Mouse (Mus musculus) intestine, embryonic 14.5 days (tissue): Measurements from ENCODE around the gene Setd1a. TPM values are rescaled to one million over a fixed set of nuclear protein-coding genes. Genes with fewer than 3 reads are reported as not detected.
"Not testable (repeated sequence)": the region's sequence is repeated elsewhere in the genome, so short reads cannot be mapped to it uniquely, and the experiment has no call there.

Experiments used
- ATAC-seq: fragments of 200-750 bp; cut with Nextera tagmentation; replicated peaks from 2 replicates; pipeline ENCODE4 v1.8.0; 2017; ENCODE audit warnings: low read depth, moderate number of reproducible peaks, moderate TSS enrichment, moderate library complexity; ENCODE audit not compliant: low FRiP score, low TSS enrichment
- DNase-seq: peaks from one replicate; pipeline ENCODE4 v3.0.0-alpha.2; 2018; ENCODE audit warnings: low spot score
- H3K27ac ChIP-seq: fragments of 300-500 bp; sonication (generic); 2 replicates; pipeline ENCODE4 v1.5.1; 2014; ENCODE audit warnings: low read depth, mild to moderate bottlenecking, control low read depth
- H3K27me3 ChIP-seq: fragments of 300-500 bp; sonication (generic); replicated peaks from 2 replicates; pipeline ENCODE4 v1.6.1; 2014; ENCODE audit warnings: low read length, control low read depth; ENCODE audit not compliant: control insufficient read depth, insufficient read depth
- H3K36me3 ChIP-seq: fragments of 300-500 bp; sonication (generic); 2 replicates; pipeline ENCODE4 v1.6.1; 2014; ENCODE audit warnings: low read length, control low read depth; ENCODE audit not compliant: control insufficient read depth, insufficient read depth
- H3K4me1 ChIP-seq: fragments of 300-500 bp; sonication (generic); replicated peaks from 2 replicates; pipeline ENCODE4 v1.6.1; 2014; ENCODE audit warnings: low read length, control low read depth, mixed read lengths; ENCODE audit not compliant: control insufficient read depth, insufficient read depth
- H3K4me2 ChIP-seq: fragments of 300-500 bp; sonication (generic); 2 replicates; pipeline ENCODE4 v1.6.1; 2014; ENCODE audit warnings: low read length
- H3K4me3 ChIP-seq: fragments of 300-500 bp; sonication (generic); 2 replicates; pipeline ENCODE4 v1.5.1; 2014; ENCODE audit warnings: low read depth, low read length, control low read depth, mixed read lengths
- H3K9ac ChIP-seq: fragments of 300-500 bp; sonication (generic); 2 replicates; pipeline ENCODE4 v1.6.1; 2014; ENCODE audit warnings: mild to moderate bottlenecking, low read length
- H3K9me3 ChIP-seq: fragments of 300-500 bp; sonication (generic); 2 replicates; pipeline ENCODE4 v1.6.1; 2016; ENCODE audit warnings: low read length, control low read depth; ENCODE audit not compliant: control insufficient read depth
- WGBS: fragments of 180-500 bp; shearing (Covaris S2); extraction: QIAGEN DNeasy Blood & Tissue Kit; methylation state at CpG from one replicate; pipeline ENCODE4 v1.1.7; 2014; 5-methylcytosine and 5-hydroxymethylcytosine counted together
- polyA plus RNA-seq: library from polyadenylated mRNA; unstranded; fragments of >200 nt; fragmentation: Nextera tagmentation; extraction: Ambion mirVana; gene quantifications from 2 replicates; pipeline ENCODE4 v1.2.1, GENCODE M21; 2014

Setd1a gene
- polyA plus RNA-seq, 1 experiment from 2014 or later: 25.0 TPM

GRCm38 (mm10) chr7:127823236-127824171, 47.0 kb downstream of the Setd1a start:
- H3K9ac ChIP-seq: peak overlapping the region; percentile 57
- H3K4me2 ChIP-seq: peak overlapping the region; percentile 60
- WGBS: 65% methylated on average over 11 of the region's 11 CpGs
- peaks cover 18% of the 10 kb centered on the region for H3K4me1 ChIP-seq
- H3K9me3 ChIP-seq: no peaks in the 10 kb centered on the region
- no peaks in the 10 kb centered on the region for H3K36me3 ChIP-seq
- peak overlapping the region; percentile 68 for H3K4me3 ChIP-seq
- 0 out of 2 replicates have a peak overlapping the region, but pooled peaks have one; percentile 33 for H3K27ac ChIP-seq
- DNase-seq (no peak), ATAC-seq (peak; percentile 1; the same call in 1 of the 2 replicates)
- no peaks in the 10 kb centered on the region for H3K27me3 ChIP-seq

DNA sequence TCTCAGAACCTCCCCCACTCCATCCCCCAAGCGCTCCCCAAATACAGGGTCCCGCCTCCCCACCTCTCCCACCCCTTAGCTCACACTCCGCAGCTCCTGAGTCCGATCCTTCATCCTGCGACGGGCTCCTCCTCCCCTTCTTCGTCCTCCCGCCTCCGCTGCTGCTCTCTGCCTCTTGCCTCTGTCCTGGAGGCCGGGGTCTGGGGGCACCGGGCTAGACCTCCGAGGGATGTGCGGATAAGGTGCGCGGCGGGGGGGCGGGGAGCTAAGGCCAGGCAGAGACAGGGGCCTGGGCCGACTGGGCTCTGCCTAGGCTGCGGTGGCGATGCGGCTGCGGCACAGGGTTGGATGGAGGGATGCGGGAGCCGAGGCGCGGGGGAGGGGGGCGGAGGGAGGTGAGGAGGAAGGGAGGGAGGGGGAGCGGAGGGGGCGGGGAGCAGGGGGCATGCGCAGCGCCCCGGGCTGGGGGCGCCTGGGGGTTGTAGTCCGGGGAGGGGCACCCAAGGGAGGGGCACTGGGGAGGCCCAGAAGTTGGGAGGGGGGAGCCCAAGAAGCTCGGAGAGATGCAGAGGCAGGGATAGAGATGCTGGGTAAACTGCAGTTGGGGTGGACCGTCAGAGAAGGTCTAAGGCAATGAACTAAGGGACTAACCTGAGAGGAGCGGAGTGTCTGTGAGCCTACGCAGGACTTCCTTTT, 47.9 kb downstream of the Setd1a start, which contains the start of the genes Stx4a and Stx1b:
Gene Stx4a (plus strand): TSS at position 119 of the 696 bp plus-strand sequence.
Gene Stx1b (minus strand): TSS at position 374 of the 696 bp plus-strand sequence.
- peak; percentile 72 for DNase-seq

DNA sequence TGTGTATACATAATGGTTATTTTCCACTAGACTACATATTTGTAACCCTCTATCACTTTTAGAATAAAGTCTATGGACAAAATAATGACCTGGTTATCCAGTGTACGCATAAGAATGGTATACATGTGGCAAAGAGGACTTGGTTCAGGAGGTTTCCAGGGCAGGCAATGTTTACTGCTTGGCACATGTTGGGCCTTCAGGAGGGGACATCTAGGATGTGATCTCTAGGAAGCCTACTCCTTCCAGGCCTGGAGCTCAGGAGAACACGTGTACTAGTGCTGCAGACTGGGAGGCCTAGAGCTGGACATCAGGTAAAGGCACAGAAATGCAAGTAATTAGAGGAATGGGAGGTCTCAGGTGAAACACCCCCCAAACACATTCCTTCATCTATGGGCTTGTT, 59.1 kb downstream of the Setd1a start:
- H3K9ac ChIP-seq: no peak overlapping the region

More for the DNA sequence above, 47.9 kb downstream of the Setd1a start, which contains the start of the genes Stx4a and Stx1b:
- 0 out of 2 replicates have a peak within 1 kb of the TSS, but pooled peaks have one; percentile 33 for H3K27ac ChIP-seq
- H3K4me3 ChIP-seq: peak within 1 kb of the TSS; percentile 68
- H3K9ac ChIP-seq: peak within 1 kb of the TSS; percentile 57
- H3K4me2 ChIP-seq: peak within 1 kb of the TSS; percentile 60
- 5% methylated on average over 35 of the region's 38 CpGs for WGBS
- no peaks in the 10 kb centered on the region for H3K27me3 ChIP-seq
- H3K4me1 ChIP-seq: peaks cover 18% of the 10 kb centered on the region
- H3K9me3 ChIP-seq: no peaks in the 10 kb centered on the region
- H3K36me3 ChIP-seq: no peaks in the 10 kb centered on the region
- peak; percentile 63 for ATAC-seq

DNA sequence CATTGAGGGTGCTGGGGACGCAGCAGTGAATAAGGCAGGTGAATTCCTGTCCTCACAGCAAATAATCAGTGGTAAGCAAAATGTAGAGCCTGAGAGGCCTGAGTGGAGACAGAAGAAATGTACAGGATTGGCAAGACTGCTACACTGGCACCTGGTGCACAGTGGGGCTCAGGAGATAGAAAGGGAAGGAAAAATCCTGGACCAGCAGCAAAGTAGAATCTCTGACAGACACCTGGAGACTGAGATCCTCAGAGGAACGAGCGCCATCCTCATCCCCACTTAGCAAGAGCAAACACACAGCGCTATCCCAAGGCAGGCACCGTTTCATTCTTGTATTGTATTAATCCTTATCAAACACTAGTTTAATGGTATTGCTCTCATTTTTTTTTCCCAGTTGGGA, 61.0 kb downstream of the Setd1a start:
- Histone ChIP-seq H3K27ac (no peak overlapping the region), H3K4me1 (0 out of 2 replicates have a peak, but pooled peaks cover 5% of the 10 kb centered on the region), H3K4me2 (no peak overlapping the region), H3K9ac (no peak overlapping the region), H3K36me3 (no peaks in the 10 kb centered on the region), H3K9me3 (no peaks in the 10 kb centered on the region), H3K4me3 (no peak overlapping the region), H3K27me3 (no peaks in the 10 kb centered on the region)
- no peak for ATAC-seq
- 89% methylated on average over 5 of the region's 5 CpGs for WGBS
- no peak for DNase-seq

More for the DNA sequence above, 59.1 kb downstream of the Setd1a start:
- H3K4me1 ChIP-seq: 0 out of 2 replicates have a peak, but pooled peaks cover under 1% of the 10 kb centered on the region
- H3K36me3 ChIP-seq: no peaks in the 10 kb centered on the region
- no peak overlapping the region for H3K4me2 ChIP-seq
- 84% methylated on average over 2 of the region's 2 CpGs for WGBS
- no peak overlapping the region for H3K27ac ChIP-seq
- H3K9me3 ChIP-seq: no peaks in the 10 kb centered on the region
- ATAC-seq (no peak), DNase-seq (no peak)
- H3K27me3 ChIP-seq: no peaks in the 10 kb centered on the region
- H3K4me3 ChIP-seq: no peak overlapping the region

DNA sequence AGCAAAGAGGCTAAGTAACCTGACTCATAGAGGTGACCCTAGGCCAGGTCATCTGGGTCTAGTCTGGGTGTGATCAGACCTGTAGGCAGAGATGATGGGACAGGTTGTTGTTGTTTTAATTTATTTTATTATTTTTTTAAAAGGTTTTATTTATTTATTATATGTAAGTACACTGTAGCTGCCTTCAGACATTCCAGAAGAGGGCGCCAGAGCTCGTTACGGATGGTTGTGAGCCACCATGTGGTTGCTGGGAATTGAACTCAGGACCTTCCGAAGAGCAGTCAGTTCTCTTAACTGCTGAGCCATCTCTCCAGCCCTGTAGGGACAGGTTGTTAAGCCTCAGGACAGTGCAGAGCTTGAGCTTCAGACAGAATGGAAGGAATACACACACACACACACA, 61.4 kb downstream of the Setd1a start:
- H3K27me3 ChIP-seq, H3K36me3 ChIP-seq, ATAC-seq, DNase-seq, H3K4me3 ChIP-seq, H3K9ac ChIP-seq, H3K4me1 ChIP-seq, H3K4me2 ChIP-seq, H3K9me3 ChIP-seq, H3K27ac ChIP-seq: not testable (repeated sequence)
- 72% methylated on average over 4 of the region's 4 CpGs for WGBS

GRCm38 (mm10) chr7:127840031-127840430, 63.6 kb downstream of the Setd1a start:
- ATAC-seq: not testable (repeated sequence)

DNA sequence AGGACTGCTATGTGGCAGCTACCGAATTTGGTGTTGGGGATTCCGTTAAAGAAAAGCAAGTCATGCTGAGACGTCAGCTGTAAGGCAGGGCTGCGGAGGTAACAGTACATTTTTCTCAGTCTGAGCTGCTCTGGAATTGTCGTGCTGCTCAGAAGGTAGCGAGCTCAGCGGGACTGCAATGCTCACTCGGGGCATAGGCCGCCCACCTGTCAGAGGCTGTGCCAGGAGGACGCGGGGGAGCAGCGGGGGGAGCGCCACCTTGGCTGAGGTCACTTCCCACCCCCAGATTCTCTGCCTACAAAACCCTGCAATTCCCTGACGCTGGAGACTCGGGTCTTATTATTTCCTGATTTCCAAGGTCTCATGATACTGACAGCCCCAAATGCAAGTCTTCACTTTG, 64.4 kb downstream of the Setd1a start:
- peaks cover 15% of the 10 kb centered on the region for H3K36me3 ChIP-seq
- no peaks in the 10 kb centered on the region for H3K27me3 ChIP-seq
- 2% methylated on average over 15 of the region's 15 CpGs for WGBS
- peak overlapping the region; percentile 87 for H3K27ac ChIP-seq
- DNase-seq (no peak), ATAC-seq (peak; percentile 11; the same call in 1 of the 2 replicates)
- H3K9me3 ChIP-seq: no peaks in the 10 kb centered on the region
- H3K4me2 ChIP-seq: peak overlapping the region; percentile 88
- H3K4me3 ChIP-seq: peak overlapping the region; percentile 94
- H3K4me1 ChIP-seq: 0 out of 2 replicates have a peak, but pooled peaks cover 10% of the 10 kb centered on the region
- peak overlapping the region; percentile 58 for H3K9ac ChIP-seq

More at GRCm38 (mm10) chr7:127840031-127840430, 63.6 kb downstream of the Setd1a start:
- H3K4me1 ChIP-seq: 0 out of 2 replicates have a peak, but pooled peaks cover 10% of the 10 kb centered on the region
- H3K27ac ChIP-seq, H3K27me3 ChIP-seq, H3K4me2 ChIP-seq, H3K9ac ChIP-seq, DNase-seq, H3K9me3 ChIP-seq, H3K4me3 ChIP-seq: not testable (repeated sequence)
- H3K36me3 ChIP-seq: peaks cover 15% of the 10 kb centered on the region
- 75% methylated on average over 2 of the region's 2 CpGs for WGBS

- H3K9ac ChIP-seq: peak overlapping the region; percentile 58
- H3K4me1 ChIP-seq: 0 out of 2 replicates have a peak, but pooled peaks cover 10% of the 10 kb centered on the region
- no peaks in the 10 kb centered on the region for H3K9me3 ChIP-seq
- H3K27me3 ChIP-seq: no peaks in the 10 kb centered on the region
- H3K27ac ChIP-seq: peak overlapping the region; percentile 87
- H3K4me2 ChIP-seq: peak overlapping the region; percentile 88
- ATAC-seq (peak; percentile 93), DNase-seq (peak; percentile 95)
- WGBS: under 1% methylated on average over 44 of the region's 46 CpGs
- H3K36me3 ChIP-seq: peaks cover 21% of the 10 kb centered on the region
- peak overlapping the region; percentile 94 for H3K4me3 ChIP-seq
These were observed 65.0 kb downstream of the Setd1a start for GRCm38 (mm10) chr7:127841340-127842000.
